ENCODE assay signal across 25 mouse cellular contexts in genomic region chr11:116459786-116460185, GRCm38 (mm10). TPM values are rescaled to one million over a fixed set of nuclear protein-coding genes. Genes with fewer than 3 reads are reported as not detected.
A peak's percentile ranks its signal among the peaks of the same experiment; 100 is the strongest.
DNase-seq lines count a peak whose midpoint lies in the region; ATAC-seq lines count a peak whose summit lies in the region.
"Had no signal": no experiment of that assay in that cellular context is flagged by ENCODE, and none has a peak within 500 bp of the region (broad histone marks: within the 10 kb centered on the region; RNA-seq: fewer than 3 reads in every experiment).

No protein-coding gene starts in this region.

- no peaks in the 10 kb centered on the region for H3K4me1 ChIP-seq in midbrain, embryonic 11.5 days (ENCODE audit: control insufficient read depth, insufficient read depth, low read length)
- peaks cover 14% of the 10 kb centered on the region for H3K4me1 ChIP-seq in midbrain, embryonic 10.5 days
- H3K4me1 ChIP-seq in hindbrain, embryonic 10.5 days (replicated peaks): peaks cover 15% of the 10 kb centered on the region
- H3K4me1 ChIP-seq: embryonic facial prominence, embryonic 13.5 days; forebrain, embryonic 12.5 days had no signal

- 66% methylated on average over 4 of the region's 4 CpGs for WGBS in midbrain, embryonic 11.5 days
- 63% methylated on average over 4 of the region's 4 CpGs for WGBS in midbrain, embryonic 10.5 days
- WGBS in hindbrain, embryonic 10.5 days: 56% methylated on average over 4 of the region's 4 CpGs

- no peak overlapping the region for H3K4me2 ChIP-seq in midbrain, embryonic 11.5 days
- H3K4me2 ChIP-seq: embryonic facial prominence, embryonic 13.5 days; embryonic facial prominence, embryonic 15.5 days; forebrain, embryonic 12.5 days had no signal

- H3K36me3 ChIP-seq in midbrain, embryonic 11.5 days (ENCODE audit: control insufficient read depth, insufficient read depth, low read length): no peaks in the 10 kb centered on the region
- no peaks in the 10 kb centered on the region for H3K36me3 ChIP-seq in midbrain, embryonic 10.5 days
- no peaks in the 10 kb centered on the region for H3K36me3 ChIP-seq in hindbrain, embryonic 10.5 days
- H3K36me3 ChIP-seq: embryonic facial prominence, embryonic 13.5 days; embryonic facial prominence, embryonic 15.5 days; forebrain, embryonic 10.5 days; forebrain, embryonic 12.5 days had no signal

- H3K27ac ChIP-seq in midbrain, embryonic 11.5 days (ENCODE audit: low read depth, low read length): no peak overlapping the region
- no peak overlapping the region for H3K27ac ChIP-seq in midbrain, embryonic 10.5 days (replicated peaks)
- H3K27ac ChIP-seq in hindbrain, embryonic 10.5 days: no peak overlapping the region
- H3K27ac ChIP-seq: embryonic facial prominence, embryonic 13.5 days; embryonic facial prominence, embryonic 15.5 days; forebrain, embryonic 10.5 days; forebrain, embryonic 12.5 days had no signal

- no peak for ATAC-seq in midbrain, embryonic 11.5 days (ENCODE audit: low FRiP score)
- ATAC-seq: CD4-positive, CD25-positive, alpha-beta regulatory T cell, adult 4 months; forebrain, embryonic 14.5 days; forebrain, embryonic 16.5 days had no signal

- H3K27me3 ChIP-seq in midbrain, embryonic 11.5 days (ENCODE audit: control insufficient read depth, insufficient read depth, low read length): no peaks in the 10 kb centered on the region
- H3K27me3 ChIP-seq in midbrain, embryonic 10.5 days (ENCODE audit: low read depth, poor library complexity, severe bottlenecking): peaks cover 6% of the 10 kb centered on the region; the same call in 1 of the 2 replicates
- H3K27me3 ChIP-seq in hindbrain, embryonic 10.5 days (ENCODE audit: insufficient read depth, poor library complexity, severe bottlenecking): no peaks in the 10 kb centered on the region
- H3K27me3 ChIP-seq: embryonic facial prominence, embryonic 13.5 days; embryonic facial prominence, embryonic 15.5 days had no signal

- H3K4me3 ChIP-seq in midbrain, embryonic 11.5 days (ENCODE audit: low read depth, low read length): no peak overlapping the region
- no peak overlapping the region for H3K4me3 ChIP-seq in midbrain, embryonic 10.5 days
- H3K4me3 ChIP-seq in hindbrain, embryonic 10.5 days: no peak overlapping the region
- H3K4me3 ChIP-seq: embryonic facial prominence, embryonic 13.5 days; embryonic facial prominence, embryonic 15.5 days; erythroblast, embryonic 14.5 days; forebrain, embryonic 10.5 days; forebrain, embryonic 12.5 days had no signal

- H3K9me3 ChIP-seq in midbrain, embryonic 11.5 days (ENCODE audit: control insufficient read depth, low read length): no peaks in the 10 kb centered on the region
- no peaks in the 10 kb centered on the region for H3K9me3 ChIP-seq in midbrain, embryonic 10.5 days (replicated peaks)
- no peaks in the 10 kb centered on the region for H3K9me3 ChIP-seq in hindbrain, embryonic 10.5 days
- H3K9me3 ChIP-seq: embryonic facial prominence, embryonic 13.5 days; embryonic facial prominence, embryonic 15.5 days; forebrain, embryonic 10.5 days; forebrain, embryonic 12.5 days had no signal

- no peak overlapping the region for H3K9ac ChIP-seq in midbrain, embryonic 11.5 days (ENCODE audit: low read length)
- H3K9ac ChIP-seq: embryonic facial prominence, embryonic 13.5 days; embryonic facial prominence, embryonic 15.5 days; forebrain, embryonic 12.5 days had no signal

- peak; percentile 76 for DNase-seq in midbrain, embryonic 11.5 days (ENCODE audit: low spot score, missing footprints)
- no peak for DNase-seq in midbrain, embryonic 10.5 days (ENCODE audit: low spot score)
- DNase-seq in ES-CJ7 (ENCODE audit: low read depth, low spot score): peak; percentile 70
- peak; percentile 70 for DNase-seq in ZHBTc4 (ENCODE audit: low read depth, low spot score)
- no peak for DNase-seq in hindbrain, embryonic 10.5 days (ENCODE audit: low spot score)
- DNase-seq: adrenal gland, adult 2 months; adrenal gland, postnatal 10 days; adrenal gland, postnatal 25 days; B cell, adult 2 months; cerebellum, adult 11 months; cerebellum, adult 18-20 months; cerebellum, adult 8-10 months; cerebellum, adult 9-11 months; cerebellum, postnatal 14 days; cerebellum, postnatal 36 days; embryo, embryonic 11 days had no signal

RNA-seq across cellular contexts. Expression of gene Qrich2, which starts 6.3 kb away (rescaled TPM):
- 0.08 and 0.14 TPM in 2 replicates for polyA plus RNA-seq in midbrain, embryonic 11.5 days (2014; fragmentation: Nextera tagmentation; extraction: Ambion mirVana)
- polyA plus RNA-seq in midbrain, embryonic 10.5 days (2016; fragmentation: Nextera tagmentation; extraction: Ambion mirVana): 0.10 and 0.21 TPM in 2 replicates
- 0.16 and 0.20 TPM in 2 replicates for polyA plus RNA-seq in hindbrain, embryonic 10.5 days (2016; fragmentation: Nextera tagmentation; extraction: Ambion mirVana)
- polyA plus RNA-seq: CD4-positive, CD25-positive, alpha-beta regulatory T cell, adult 4 months; embryonic facial prominence, embryonic 11.5 days; erythroblast, embryonic 14.5 days; forebrain, embryonic 12.5 days; forebrain, embryonic 14.5 days had no signal

RNA-seq across cellular contexts. Expression of gene Ubald2, which starts 25.9 kb away (rescaled TPM):
- polyA plus RNA-seq in midbrain, embryonic 11.5 days (2014; fragmentation: Nextera tagmentation; extraction: Ambion mirVana): 72.3 and 83.0 TPM in 2 replicates
- polyA plus RNA-seq in midbrain, embryonic 10.5 days (2016; fragmentation: Nextera tagmentation; extraction: Ambion mirVana): 37.5 and 40.9 TPM in 2 replicates
- 45.8 and 84.5 TPM in 2 replicates for polyA plus RNA-seq in hindbrain, embryonic 10.5 days (2016; fragmentation: Nextera tagmentation; extraction: Ambion mirVana)

RNA-seq across cellular contexts. Expression of gene Prpsap1, which starts 34.2 kb away (rescaled TPM):
- polyA plus RNA-seq in midbrain, embryonic 11.5 days (2014; fragmentation: Nextera tagmentation; extraction: Ambion mirVana): 173 and 183 TPM in 2 replicates
- 224 and 227 TPM in 2 replicates for polyA plus RNA-seq in midbrain, embryonic 10.5 days (2016; fragmentation: Nextera tagmentation; extraction: Ambion mirVana)
- polyA plus RNA-seq in hindbrain, embryonic 10.5 days (2016; fragmentation: Nextera tagmentation; extraction: Ambion mirVana): 210 and 236 TPM in 2 replicates

RNA-seq across cellular contexts. Expression of gene Rnf157, which starts 47.0 kb away (rescaled TPM):
- polyA plus RNA-seq in midbrain, embryonic 11.5 days (2014; fragmentation: Nextera tagmentation; extraction: Ambion mirVana): 17.8 and 18.1 TPM in 2 replicates
- polyA plus RNA-seq in midbrain, embryonic 10.5 days (2016; fragmentation: Nextera tagmentation; extraction: Ambion mirVana): 5.3 and 10.1 TPM in 2 replicates
- polyA plus RNA-seq in hindbrain, embryonic 10.5 days (2016; fragmentation: Nextera tagmentation; extraction: Ambion mirVana): 9.5 and 16.9 TPM in 2 replicates
- polyA plus RNA-seq: erythroblast, embryonic 14.5 days had no signal

Comparison
In these comparisons a context has a peak if more than half of its experiments do, and no peak if none do; other contexts are left out.
1. DNase-seq: peak in midbrain, embryonic 11.5 days (single experiment), ES-CJ7 (single experiment) and ZHBTc4 (single experiment); none in midbrain, embryonic 10.5 days (single experiment) and hindbrain, embryonic 10.5 days (single experiment).